Mouse (Mus musculus) forebrain, embryonic 13.5 days (tissue): ENCODE measurements at regions not wholly inside any gene's neighbourhood (a gene's known extent, or its start where the extent isn't known, plus 50 kb on each side); places are given as distances from the start of the nearest gene placed in this dataset.
A peak's percentile ranks its signal among the peaks of the same experiment; 100 is the strongest.

Source experiments
- ATAC-seq: fragments of 200-750 bp; cut with Nextera tagmentation; 2 replicates; pipeline ENCODE4 v1.8.0; 2017
- H3K27ac ChIP-seq: fragments of 300-500 bp; sonication (generic); 2 replicates; pipeline ENCODE4 v1.5.1; 2015; ENCODE audit warnings: inconsistent platforms, mild to moderate bottlenecking, moderate library complexity
- H3K27me3 ChIP-seq: fragments of 300-500 bp; sonication (generic); 2 replicates; pipeline ENCODE4 v1.6.1; 2015; ENCODE audit warnings: mild to moderate bottlenecking, inconsistent platforms
- H3K36me3 ChIP-seq: fragments of 300-500 bp; sonication (generic); 2 replicates; pipeline ENCODE4 v1.6.1; 2015; ENCODE audit warnings: mild to moderate bottlenecking, inconsistent platforms; ENCODE audit not compliant: poor library complexity, severe bottlenecking
- H3K4me1 ChIP-seq: fragments of 300-500 bp; sonication (generic); 2 replicates; pipeline ENCODE4 v1.6.1; 2015; ENCODE audit warnings: inconsistent platforms
- H3K4me2 ChIP-seq: fragments of 300-500 bp; sonication (generic); 2 replicates; pipeline ENCODE4 v1.6.1; 2015; ENCODE audit warnings: inconsistent platforms, mild to moderate bottlenecking, moderate library complexity
- H3K4me3 ChIP-seq: fragments of 300-500 bp; sonication (generic); 2 replicates; pipeline ENCODE4 v1.5.1; 2015; ENCODE audit warnings: mild to moderate bottlenecking, inconsistent platforms
- H3K9ac ChIP-seq: fragments of 300-500 bp; sonication (generic); 2 replicates; pipeline ENCODE4 v1.6.1; 2015; ENCODE audit warnings: mild to moderate bottlenecking, inconsistent platforms
- H3K9me3 ChIP-seq: fragments of 300-500 bp; sonication (generic); replicated peaks from 2 replicates; pipeline ENCODE4 v1.6.1; 2016; ENCODE audit warnings: inconsistent platforms
- WGBS: fragments of 180-500 bp; shearing (Covaris S2); methylation state at CpG from one replicate; pipeline ENCODE4 v1.1.7; 2015; 5-methylcytosine and 5-hydroxymethylcytosine counted together

DNA sequence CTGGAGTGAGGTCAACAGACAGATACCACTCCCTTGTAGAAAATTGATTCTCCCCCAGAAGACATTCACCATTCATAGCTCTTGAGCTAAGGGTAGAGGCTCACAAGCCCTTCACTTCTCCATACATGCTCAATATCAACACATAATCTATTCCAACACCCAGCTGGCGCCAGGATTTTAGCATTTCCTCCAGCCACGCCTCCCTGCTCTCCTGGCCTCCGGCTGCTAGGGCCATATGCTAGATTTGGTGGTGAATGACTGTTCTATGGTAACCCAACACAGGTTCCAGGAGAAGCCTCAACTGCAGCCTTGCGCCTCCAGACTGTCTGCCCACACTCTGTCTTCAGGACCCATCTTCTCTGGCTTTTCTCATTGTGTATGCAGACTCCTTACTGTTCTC, 197.9 kb downstream of the Gm11011 start:
- Histone ChIP-seq H3K4me2 (no peak overlapping the region), H3K9me3 (no peaks in the 10 kb centered on the region), H3K4me3 (no peak overlapping the region), H3K27ac (no peak overlapping the region), H3K36me3 (no peaks in the 10 kb centered on the region), H3K9ac (no peak overlapping the region), H3K27me3 (no peaks in the 10 kb centered on the region), H3K4me1 (peaks cover 11% of the 10 kb centered on the region)
- WGBS = 82% methylated on average over 4 of the region's 4 CpGs
- ATAC-seq = 0 out of 2 replicates have a peak, but pooled peaks have one; percentile 48

GRCm38 (mm10) chr2:169388569-169388968, 199.0 kb downstream of the Gm11011 start:
- no peak overlapping the region for H3K4me3 ChIP-seq
- 78% methylated on average over 8 of the region's 8 CpGs for WGBS
- H3K9ac ChIP-seq = no peak overlapping the region
- H3K27ac ChIP-seq = peak overlapping the region; percentile 17; the same call in 1 of the 2 replicates
- peaks cover 11% of the 10 kb centered on the region for H3K4me1 ChIP-seq
- H3K4me2 ChIP-seq = no peak overlapping the region
- no peaks in the 10 kb centered on the region for H3K36me3 ChIP-seq
- no peaks in the 10 kb centered on the region for H3K27me3 ChIP-seq
- ATAC-seq = no peak; the same call in 1 of the 2 replicates
- no peaks in the 10 kb centered on the region for H3K9me3 ChIP-seq

DNA sequence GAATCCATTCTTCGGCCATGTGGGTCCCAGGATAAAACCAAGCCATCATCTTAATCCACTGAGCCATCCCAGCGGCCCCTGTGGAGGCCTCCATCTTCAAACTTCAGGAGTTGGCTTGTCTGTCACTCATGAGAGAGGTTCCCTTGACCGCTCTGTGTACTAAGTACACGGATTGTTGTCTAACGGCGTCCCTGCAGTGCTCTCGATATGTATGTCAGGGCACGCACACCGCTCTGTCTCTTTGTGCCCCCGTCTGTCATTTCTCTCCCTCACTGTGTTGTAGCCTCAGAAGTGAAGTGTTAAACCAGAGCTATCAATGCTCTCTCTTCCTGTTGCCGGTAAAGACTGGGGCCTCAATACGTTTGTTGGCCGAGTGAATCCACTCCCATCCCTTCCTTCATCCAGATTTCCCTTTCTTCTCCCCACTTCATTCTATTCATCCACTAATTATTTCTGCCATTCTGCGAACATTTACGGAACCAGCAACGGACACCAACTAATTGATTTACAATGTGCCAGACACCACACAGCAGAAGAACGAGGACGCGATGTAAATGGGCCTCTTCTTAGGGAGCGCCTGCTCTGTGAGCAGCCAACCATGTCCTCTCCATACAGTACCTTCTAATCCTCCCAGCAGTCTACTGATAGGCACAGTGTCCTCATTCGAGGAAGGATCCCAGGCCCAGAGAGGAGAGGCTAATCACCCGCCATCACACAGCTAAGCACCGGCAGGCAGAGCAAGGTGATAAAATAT, 199.6 kb downstream of the Gm11011 start:
- Histone ChIP-seq H3K36me3 (no peaks in the 10 kb centered on the region), H3K4me2 (peak overlapping the region; percentile 20; the same call in 1 of the 2 replicates), H3K9me3 (no peaks in the 10 kb centered on the region), H3K9ac (no peak overlapping the region), H3K4me1 (peaks cover 11% of the 10 kb centered on the region), H3K27me3 (no peaks in the 10 kb centered on the region), H3K27ac (peak overlapping the region; percentile 17; the same call in 1 of the 2 replicates), H3K4me3 (no peak overlapping the region)
- ATAC-seq = peak; percentile 62
- WGBS = 27% methylated on average over 23 of the region's 23 CpGs

GRCm38 (mm10) chr2:169383701-169384100, 203.8 kb downstream of the Gm11011 start:
- H3K27me3 ChIP-seq = no peaks in the 10 kb centered on the region
- WGBS = 88% methylated on average over 3 of the region's 3 CpGs
- H3K9me3 ChIP-seq = no peaks in the 10 kb centered on the region
- H3K4me2 ChIP-seq = no peak overlapping the region
- no peak overlapping the region for H3K9ac ChIP-seq
- H3K36me3 ChIP-seq = no peaks in the 10 kb centered on the region
- H3K4me3 ChIP-seq = no peak overlapping the region
- H3K4me1 ChIP-seq = peaks cover 11% of the 10 kb centered on the region
- H3K27ac ChIP-seq = no peak overlapping the region
- ATAC-seq = no peak

DNA sequence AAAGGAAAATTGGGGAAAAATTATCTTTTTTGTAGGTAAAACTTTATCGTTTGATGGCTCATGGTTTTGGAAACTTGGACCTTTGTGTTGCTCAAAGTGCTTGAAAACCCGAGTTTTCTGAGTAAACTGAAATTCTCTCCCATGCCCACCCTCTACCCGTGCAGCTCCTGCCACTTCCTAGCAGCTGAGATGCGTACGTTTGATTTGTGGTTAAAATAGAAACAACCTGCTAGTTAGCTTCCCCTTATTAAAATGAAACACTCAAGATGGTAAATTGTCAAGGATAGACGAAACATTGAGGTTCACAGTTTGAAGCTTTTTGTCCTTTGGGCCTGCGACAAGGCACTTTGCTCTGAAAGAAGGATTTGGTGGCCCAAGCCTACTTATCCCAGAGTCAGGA, 214.5 kb downstream of the Gm11011 start:
- no peak for ATAC-seq
- H3K4me3 ChIP-seq = no peak overlapping the region
- no peaks in the 10 kb centered on the region for H3K36me3 ChIP-seq
- no peak overlapping the region for H3K27ac ChIP-seq
- H3K4me1 ChIP-seq = no peaks in the 10 kb centered on the region
- WGBS = 89% methylated on average over 7 of the region's 7 CpGs
- no peak overlapping the region for H3K4me2 ChIP-seq
- H3K9me3 ChIP-seq = no peaks in the 10 kb centered on the region
- H3K27me3 ChIP-seq = no peaks in the 10 kb centered on the region
- no peak overlapping the region for H3K9ac ChIP-seq

GRCm38 (mm10) chr2:169365046-169365445, 222.5 kb downstream of the Gm11011 start:
- H3K4me1 ChIP-seq = no peaks in the 10 kb centered on the region
- no peak overlapping the region for H3K27ac ChIP-seq
- no peaks in the 10 kb centered on the region for H3K36me3 ChIP-seq
- no peaks in the 10 kb centered on the region for H3K9me3 ChIP-seq
- WGBS = 70% methylated on average over 4 of the region's 4 CpGs
- no peak overlapping the region for H3K4me2 ChIP-seq
- no peak overlapping the region for H3K9ac ChIP-seq
- no peak overlapping the region for H3K4me3 ChIP-seq
- ATAC-seq = no peak
- H3K27me3 ChIP-seq = no peaks in the 10 kb centered on the region

DNA sequence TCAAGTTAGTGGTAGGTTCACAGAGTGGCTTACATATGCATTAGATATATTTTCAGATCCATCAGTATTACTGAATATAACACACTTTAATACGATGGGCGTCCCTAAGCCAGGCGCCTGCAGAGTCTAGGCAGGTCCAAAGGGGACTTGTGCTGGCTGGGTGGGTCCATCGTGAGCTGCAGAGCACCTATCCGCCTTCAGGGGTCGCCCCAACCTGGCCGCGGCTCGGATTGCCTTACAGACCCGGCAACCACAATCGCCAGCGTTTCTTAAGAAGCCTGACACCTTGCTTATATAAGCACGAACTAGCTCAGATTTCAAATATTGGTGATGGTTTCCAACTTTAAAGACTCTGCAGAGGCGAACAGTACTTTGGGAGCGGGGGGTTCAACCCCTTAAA, 227.3 kb downstream of the Gm11011 start:
- Histone ChIP-seq H3K4me1 (0 out of 2 replicates have a peak, but pooled peaks cover 6% of the 10 kb centered on the region), H3K4me2 (peak overlapping the region; percentile 42), H3K9ac (no peak overlapping the region), H3K36me3 (no peaks in the 10 kb centered on the region), H3K27me3 (no peaks in the 10 kb centered on the region), H3K4me3 (no peak overlapping the region), H3K27ac (no peak overlapping the region), H3K9me3 (no peaks in the 10 kb centered on the region)
- ATAC-seq = no peak
- WGBS = 25% methylated on average over 15 of the region's 15 CpGs

DNA sequence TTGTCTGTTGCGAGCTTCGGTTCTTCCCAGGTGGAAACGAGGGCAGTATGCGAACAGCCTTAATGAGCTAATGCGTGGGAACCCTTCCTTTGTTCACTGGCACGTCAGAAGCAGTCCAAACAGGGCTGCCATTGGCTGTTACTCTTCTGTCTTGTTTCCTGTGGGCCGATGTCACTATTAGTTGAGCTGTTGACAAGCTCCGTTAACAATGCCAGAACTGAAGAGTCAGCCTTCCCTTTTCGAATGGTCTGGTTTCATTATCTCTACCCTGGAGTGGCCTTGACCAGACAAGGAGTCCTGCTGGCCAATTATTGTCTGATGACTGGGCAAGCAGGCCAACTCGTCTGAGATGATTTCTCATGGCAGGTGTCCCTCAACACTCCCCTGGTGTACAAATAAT, 230.1 kb downstream of the Gm11011 start:
- ATAC-seq = no peak
- Histone ChIP-seq H3K4me3 (no peak overlapping the region), H3K4me2 (no peak overlapping the region), H3K4me1 (0 out of 2 replicates have a peak, but pooled peaks cover 6% of the 10 kb centered on the region), H3K27me3 (no peaks in the 10 kb centered on the region), H3K9me3 (no peaks in the 10 kb centered on the region), H3K36me3 (no peaks in the 10 kb centered on the region), H3K27ac (no peak overlapping the region), H3K9ac (no peak overlapping the region)
- 26% methylated on average over 10 of the region's 10 CpGs for WGBS

GRCm38 (mm10) chr2:169351547-169351946, 236.0 kb downstream of the Gm11011 start:
- Histone ChIP-seq H3K9me3 (no peaks in the 10 kb centered on the region), H3K36me3 (no peaks in the 10 kb centered on the region), H3K27ac (no peak overlapping the region), H3K4me1 (no peaks in the 10 kb centered on the region), H3K27me3 (no peaks in the 10 kb centered on the region), H3K4me3 (no peak overlapping the region), H3K9ac (no peak overlapping the region), H3K4me2 (no peak overlapping the region)
- no peak for ATAC-seq
- WGBS = 86% methylated on average over 7 of the region's 7 CpGs

GRCm38 (mm10) chr2:169346107-169346506, 241.4 kb downstream of the Gm11011 start:
- Histone ChIP-seq H3K4me2 (no peak overlapping the region), H3K9me3 (no peaks in the 10 kb centered on the region), H3K9ac (no peak overlapping the region), H3K27ac (no peak overlapping the region), H3K36me3 (no peaks in the 10 kb centered on the region), H3K27me3 (no peaks in the 10 kb centered on the region), H3K4me3 (no peak overlapping the region), H3K4me1 (no peaks in the 10 kb centered on the region)
- ATAC-seq = no peak
- WGBS = 20% methylated on average over 10 of the region's 10 CpGs

- H3K4me2 ChIP-seq = no peak overlapping the region
- H3K4me3 ChIP-seq = no peak overlapping the region
- H3K4me1 ChIP-seq = peaks cover 6% of the 10 kb centered on the region; the same call in 1 of the 2 replicates
- 84% methylated on average over 5 of the region's 5 CpGs for WGBS
- no peaks in the 10 kb centered on the region for H3K36me3 ChIP-seq
- H3K9ac ChIP-seq = no peak overlapping the region
- no peaks in the 10 kb centered on the region for H3K27me3 ChIP-seq
- H3K9me3 ChIP-seq = no peaks in the 10 kb centered on the region
- H3K27ac ChIP-seq = no peak overlapping the region
- no peak for ATAC-seq
These were observed 268.0 kb downstream of the Gm11011 start for GRCm38 (mm10) chr2:169319521-169319920.

DNA sequence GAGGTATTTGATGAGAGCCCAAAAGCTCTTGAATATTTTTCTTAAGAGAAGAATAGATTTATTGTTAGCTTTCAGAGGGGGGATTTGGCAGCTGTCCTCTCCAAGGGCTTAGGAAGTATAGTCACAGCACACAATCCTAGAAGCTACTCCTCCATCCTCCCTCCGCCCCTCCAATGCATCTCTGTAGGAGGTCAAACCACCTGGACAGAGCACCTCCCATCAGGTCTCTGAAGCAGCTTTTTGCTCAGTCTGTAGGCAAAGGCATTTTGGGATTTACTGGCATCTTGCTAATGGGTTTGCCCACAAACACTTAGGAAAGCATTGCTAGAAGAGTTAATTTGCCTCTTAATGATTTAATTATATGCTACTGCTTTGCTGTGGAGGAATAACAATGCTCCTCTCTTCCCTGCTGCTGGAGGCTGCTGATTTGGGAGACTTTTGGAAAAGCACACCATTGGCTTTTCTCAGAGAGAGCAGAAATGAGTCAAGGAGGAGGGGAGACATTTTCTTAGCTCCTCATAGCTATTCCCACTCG, 273.1 kb downstream of the Gm11011 start:
- H3K4me3 ChIP-seq = no peak overlapping the region
- H3K36me3 ChIP-seq = no peaks in the 10 kb centered on the region
- no peaks in the 10 kb centered on the region for H3K27me3 ChIP-seq
- no peaks in the 10 kb centered on the region for H3K9me3 ChIP-seq
- H3K4me1 ChIP-seq = peaks cover 18% of the 10 kb centered on the region
- WGBS = 18% methylated on average over 2 of the region's 2 CpGs
- H3K4me2 ChIP-seq = no peak overlapping the region
- no peak for ATAC-seq
- H3K9ac ChIP-seq = no peak overlapping the region
- H3K27ac ChIP-seq = no peak overlapping the region
